Mouse (Mus musculus): ENCODE measurements at regions not wholly inside any gene's neighbourhood (a gene's known extent, or its start where the extent isn't known, plus 50 kb on each side); places are given as distances from the start of the nearest gene placed in this dataset.
A peak's percentile ranks its signal among the peaks of the same experiment; 100 is the strongest.

GRCm38 (mm10) chr10:95124476-95124875 is 179.8 kb upstream of the Plxnc1 start:
- no peak for DNase-seq (ENCODE audit: low read depth)

- no peak for DNase-seq (ENCODE audit: low read depth)
Measured at GRCm38 (mm10) chr10:95120007-95120406, 175.4 kb upstream of the Plxnc1 start.

- no peak for DNase-seq (ENCODE audit: low read depth)
Measured at GRCm38 (mm10) chr10:95118786-95119351, 174.2 kb upstream of the Plxnc1 start.

DNA sequence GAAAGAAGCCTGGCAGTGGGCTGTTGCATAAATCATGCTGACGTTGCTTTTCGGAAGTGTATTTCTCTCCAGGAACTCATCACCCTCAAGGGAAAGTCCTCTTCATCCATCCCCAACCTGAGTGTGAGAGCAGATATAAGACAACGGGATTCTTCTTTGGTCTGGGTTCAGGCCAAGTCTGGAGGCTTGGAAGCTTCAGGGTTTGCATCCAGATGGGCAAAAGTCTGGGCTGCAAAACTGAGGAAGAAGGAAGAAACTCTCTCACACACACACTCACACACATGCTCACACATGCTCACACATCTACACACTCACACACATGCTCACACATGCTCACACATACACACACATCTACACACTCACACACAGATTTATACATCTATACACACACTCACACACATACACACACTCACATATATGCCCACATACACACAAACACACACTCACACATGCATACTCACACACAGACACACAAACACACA is 173.1 kb upstream of the Plxnc1 start:
- DNase-seq (ENCODE audit: low read depth) = no peak

DNA sequence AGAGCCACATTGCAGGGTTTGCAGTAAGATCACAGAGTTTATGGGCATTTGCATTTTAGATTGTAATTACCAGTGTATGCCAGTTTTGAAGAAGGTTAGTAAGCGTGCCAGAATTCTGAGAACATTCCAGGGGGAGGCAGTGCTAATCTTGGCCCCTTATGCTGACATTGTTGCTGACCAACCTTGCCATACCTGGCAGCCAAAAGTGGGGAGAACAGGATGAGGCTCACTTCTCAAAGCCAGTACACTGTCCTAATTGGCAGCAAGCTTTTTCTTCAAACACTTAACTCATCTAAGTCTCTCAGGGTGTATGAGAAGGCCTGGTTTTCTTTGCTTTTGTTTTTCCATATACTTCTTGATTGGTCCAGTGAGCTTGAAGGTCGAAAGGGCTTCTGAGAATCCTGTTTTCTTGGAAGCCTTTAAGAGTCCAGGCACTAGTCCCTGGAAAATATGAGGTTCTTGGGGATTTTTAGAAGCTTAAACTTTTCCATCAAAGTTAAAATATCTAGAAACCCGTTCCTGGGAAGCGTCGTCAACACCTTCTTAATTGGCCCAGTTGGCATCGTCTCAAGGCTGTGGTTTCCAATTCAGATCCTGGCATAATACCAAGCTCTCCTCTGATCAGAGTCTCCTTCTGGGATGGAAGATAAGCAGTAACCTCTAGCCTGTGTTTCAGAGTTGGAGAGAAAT is 172.6 kb upstream of the Plxnc1 start:
- DNase-seq (ENCODE audit: low read depth) = peak; percentile 84

GRCm38 (mm10) chr10:95116579-95117011 is 172.0 kb upstream of the Plxnc1 start:
- no peak for DNase-seq (ENCODE audit: low read depth)

GRCm38 (mm10) chr10:95112837-95113388 is 168.3 kb upstream of the Plxnc1 start:
- DNase-seq (ENCODE audit: low read depth) = no peak

DNA sequence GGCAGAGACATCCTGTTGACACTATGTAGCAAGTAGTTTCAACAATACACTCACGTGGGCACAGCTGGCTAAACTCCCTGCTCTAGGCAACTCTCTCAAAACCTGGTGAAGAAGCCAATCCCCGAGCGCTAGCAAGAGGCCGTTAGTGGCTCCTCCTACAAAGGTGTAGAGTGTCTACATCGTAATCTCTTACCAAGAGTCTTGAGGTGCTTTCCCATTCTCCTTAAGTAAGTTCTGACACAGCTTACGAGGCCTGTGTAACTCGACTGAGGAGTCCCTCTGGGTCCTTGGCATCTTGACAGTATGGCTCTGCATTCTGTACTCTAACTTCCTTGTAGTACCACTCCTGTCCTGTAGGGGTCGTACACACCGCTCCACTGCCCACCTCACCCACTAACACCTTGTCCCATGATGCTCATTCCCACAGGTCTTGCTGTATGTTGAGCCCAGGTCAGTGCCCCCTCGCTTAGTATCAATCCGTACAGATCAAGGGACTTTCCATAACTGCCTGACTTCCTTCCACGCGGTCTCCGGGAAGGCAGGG is 167.7 kb upstream of the Plxnc1 start:
- no peak for DNase-seq (ENCODE audit: low read depth)

DNA sequence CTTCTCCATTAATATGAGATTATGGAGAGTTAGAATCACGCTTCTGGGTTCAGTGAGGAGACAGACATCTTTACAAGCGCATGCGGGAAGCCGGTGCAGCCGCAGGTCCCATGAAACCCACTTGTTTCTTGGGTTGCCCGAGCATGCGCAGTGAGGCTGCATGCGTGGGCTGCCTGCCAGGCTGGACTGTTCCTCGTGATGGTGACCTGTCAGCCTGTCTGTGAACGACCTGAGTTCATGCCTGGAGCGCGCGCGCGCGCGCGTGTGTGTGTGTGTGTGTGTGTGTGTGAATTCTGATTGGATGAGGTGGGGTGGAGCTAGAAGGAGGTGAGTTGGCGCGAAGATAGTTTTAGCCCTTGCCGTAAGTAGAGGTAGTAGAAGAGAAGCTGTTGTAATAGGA is 166.2 kb upstream of the Plxnc1 start:
- DNase-seq (ENCODE audit: low read depth) = no peak

GRCm38 (mm10) chr10:95109576-95109975 is 164.9 kb upstream of the Plxnc1 start:
- DNase-seq (ENCODE audit: low read depth) = no peak

- DNase-seq (ENCODE audit: low read depth) = no peak
Measured at GRCm38 (mm10) chr10:95107532-95108251, 163.1 kb upstream of the Plxnc1 start.

- DNase-seq (ENCODE audit: low read depth) = peak; percentile 53
Measured at GRCm38 (mm10) chr10:95103808-95104207, 159.2 kb upstream of the Plxnc1 start.

GRCm38 (mm10) chr10:95102981-95103380 is 158.3 kb upstream of the Plxnc1 start:
- no peak for DNase-seq (ENCODE audit: low read depth)

GRCm38 (mm10) chr10:95099906-95100305 is 155.3 kb upstream of the Plxnc1 start:
- DNase-seq (ENCODE audit: low read depth) = no peak

DNA sequence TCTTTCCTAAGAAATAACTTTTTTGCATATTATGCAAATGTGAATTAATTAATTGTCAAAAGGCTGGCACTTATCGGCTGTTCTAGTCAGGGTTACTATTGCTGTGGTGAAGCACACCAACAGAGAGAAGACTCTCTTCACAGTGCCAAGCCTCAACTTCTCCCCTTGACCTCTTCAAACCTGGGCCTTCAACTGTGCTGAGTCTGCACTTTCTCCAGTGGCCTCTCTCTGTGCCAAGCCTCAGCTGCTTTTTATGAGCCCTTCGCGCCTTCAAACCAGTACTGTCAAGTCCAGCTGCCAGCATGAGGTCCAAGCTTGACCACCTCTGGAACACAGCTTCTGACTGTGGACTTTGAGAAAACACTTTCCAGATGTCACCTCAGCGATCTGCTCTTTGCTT is 151.2 kb upstream of the Plxnc1 start:
- DNase-seq (ENCODE audit: low read depth) = no peak

- DNase-seq (ENCODE audit: low read depth) = no peak
Measured at GRCm38 (mm10) chr10:95094771-95095170, 150.1 kb upstream of the Plxnc1 start.

- DNase-seq (ENCODE audit: low read depth) = no peak
Measured at GRCm38 (mm10) chr10:95093266-95093665, 148.6 kb upstream of the Plxnc1 start.

DNA sequence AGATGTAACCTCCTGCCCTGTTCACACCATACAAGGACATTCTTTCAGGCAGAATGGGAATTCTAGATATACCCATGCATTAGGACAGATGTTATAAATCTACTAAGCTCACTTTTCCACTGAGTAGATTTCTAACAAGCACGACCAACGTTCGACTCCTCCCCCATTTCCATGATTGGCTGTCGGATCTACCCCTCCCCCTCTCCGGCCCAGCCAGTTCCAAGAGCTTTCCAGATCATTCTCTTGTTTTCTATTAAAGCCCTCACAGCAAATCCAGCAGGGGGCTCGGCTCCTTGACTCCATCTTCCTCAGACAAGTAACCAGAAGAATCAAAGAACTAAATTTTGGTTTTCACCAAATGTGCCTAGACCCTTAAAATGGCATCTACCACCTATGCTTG is 146.5 kb upstream of the Plxnc1 start:
- DNase-seq (ENCODE audit: low read depth) = no peak

- no peak for DNase-seq (ENCODE audit: low read depth)
Measured at GRCm38 (mm10) chr10:95090641-95091040, 146.0 kb upstream of the Plxnc1 start.

- no peak for DNase-seq (ENCODE audit: low read depth)
Measured at GRCm38 (mm10) chr10:95090035-95090434, 145.4 kb upstream of the Plxnc1 start.

GRCm38 (mm10) chr10:95087864-95088570 is 143.4 kb upstream of the Plxnc1 start:
- DNase-seq (ENCODE audit: low read depth) = peak; percentile 63

GRCm38 (mm10) chr10:95086755-95087154 is 142.1 kb upstream of the Plxnc1 start:
- peak; percentile 94 for DNase-seq (ENCODE audit: low read depth)
